In genomic region chr2:154789381-154789780, GRCm38 (mm10) we compare ENCODE assay signal across 23 mouse cellular contexts. TPM values are rescaled to one million over a fixed set of nuclear protein-coding genes. Genes with fewer than 3 reads are reported as not detected.
A peak's percentile ranks its signal among the peaks of the same experiment; 100 is the strongest.
DNase-seq lines count a peak whose midpoint lies in the region; ATAC-seq lines count a peak whose summit lies in the region.
"Had no signal": no experiment of that assay in that cellular context is flagged by ENCODE, and none has a peak within 500 bp of the region (broad histone marks: within the 10 kb centered on the region; RNA-seq: fewer than 3 reads in every experiment).

No protein-coding gene starts in this region.

- no peak overlapping the region for H3K9ac ChIP-seq in forebrain, embryonic 14.5 days (ENCODE audit: low read length)
- H3K9ac ChIP-seq in forebrain, embryonic 15.5 days (replicated peaks): no peak overlapping the region
- no peak overlapping the region for H3K9ac ChIP-seq in neural tube, embryonic 12.5 days
- no peak overlapping the region for H3K9ac ChIP-seq in neural tube, embryonic 15.5 days (replicated peaks)

- H3K4me1 ChIP-seq in forebrain, embryonic 14.5 days (ENCODE audit: control insufficient read depth, insufficient read depth, low read length): peaks cover 18% of the 10 kb centered on the region
- H3K4me1 ChIP-seq in forebrain, embryonic 15.5 days: peaks cover 31% of the 10 kb centered on the region
- peaks cover 31% of the 10 kb centered on the region for H3K4me1 ChIP-seq in neural tube, embryonic 12.5 days
- peaks cover 32% of the 10 kb centered on the region for H3K4me1 ChIP-seq in neural tube, embryonic 15.5 days

- H3K36me3 ChIP-seq in forebrain, embryonic 14.5 days (ENCODE audit: control insufficient read depth, insufficient read depth, low read length): no peaks in the 10 kb centered on the region; the same call in 1 of the 2 replicates
- no peaks in the 10 kb centered on the region for H3K36me3 ChIP-seq in forebrain, embryonic 15.5 days
- no peaks in the 10 kb centered on the region for H3K36me3 ChIP-seq in neural tube, embryonic 12.5 days
- H3K36me3 ChIP-seq in neural tube, embryonic 15.5 days: no peaks in the 10 kb centered on the region
- H3K36me3 ChIP-seq: midbrain, embryonic 12.5 days had no signal

- H3K27me3 ChIP-seq in forebrain, embryonic 14.5 days (replicated peaks; ENCODE audit: control insufficient read depth, insufficient read depth, low read length): no peaks in the 10 kb centered on the region
- no peaks in the 10 kb centered on the region for H3K27me3 ChIP-seq in forebrain, embryonic 15.5 days
- H3K27me3 ChIP-seq in neural tube, embryonic 12.5 days (replicated peaks): no peaks in the 10 kb centered on the region
- H3K27me3 ChIP-seq in neural tube, embryonic 15.5 days (replicated peaks): no peaks in the 10 kb centered on the region
- H3K27me3 ChIP-seq: midbrain, embryonic 12.5 days had no signal

- 74% methylated on average over 6 of the region's 6 CpGs for WGBS in forebrain, embryonic 14.5 days
- 79% methylated on average over 6 of the region's 6 CpGs for WGBS in forebrain, embryonic 15.5 days
- WGBS in neural tube, embryonic 12.5 days: 72% methylated on average over 6 of the region's 6 CpGs
- WGBS in neural tube, embryonic 15.5 days: 70% methylated on average over 6 of the region's 6 CpGs

- ATAC-seq in forebrain, embryonic 14.5 days: no peak
- no peak for ATAC-seq in forebrain, embryonic 15.5 days (replicated peaks)
- ATAC-seq in neural tube, embryonic 12.5 days (ENCODE audit: low FRiP score, low read depth): no peak
- no peak for ATAC-seq in neural tube, embryonic 15.5 days (ENCODE audit: low FRiP score)
- ATAC-seq: CD4-positive, CD25-positive, alpha-beta regulatory T cell, adult 4 months; intestine, postnatal 0 days had no signal

- H3K4me2 ChIP-seq in forebrain, embryonic 14.5 days (ENCODE audit: low read length): no peak overlapping the region
- H3K4me2 ChIP-seq in forebrain, embryonic 15.5 days (replicated peaks): no peak overlapping the region
- peak overlapping the region; percentile 88; the same call in 1 of the 2 replicates for H3K4me2 ChIP-seq in neural tube, embryonic 12.5 days (replicated peaks)
- no peak overlapping the region for H3K4me2 ChIP-seq in neural tube, embryonic 15.5 days

- no peak overlapping the region for H3K4me3 ChIP-seq in forebrain, embryonic 14.5 days (ENCODE audit: low read depth, low read length)
- no peak overlapping the region for H3K4me3 ChIP-seq in forebrain, embryonic 15.5 days
- no peak overlapping the region for H3K4me3 ChIP-seq in neural tube, embryonic 12.5 days
- H3K4me3 ChIP-seq in neural tube, embryonic 15.5 days (replicated peaks): no peak overlapping the region

- peak overlapping the region; percentile 59; the same call in 1 of the 2 replicates for H3K27ac ChIP-seq in forebrain, embryonic 14.5 days (ENCODE audit: low read depth, low read length)
- no peak overlapping the region for H3K27ac ChIP-seq in forebrain, embryonic 15.5 days (replicated peaks)
- no peak overlapping the region for H3K27ac ChIP-seq in neural tube, embryonic 12.5 days
- no peak overlapping the region for H3K27ac ChIP-seq in neural tube, embryonic 15.5 days (replicated peaks)

- H3K9me3 ChIP-seq in forebrain, embryonic 14.5 days (replicated peaks; ENCODE audit: control insufficient read depth, low read length): no peaks in the 10 kb centered on the region
- no peaks in the 10 kb centered on the region for H3K9me3 ChIP-seq in forebrain, embryonic 15.5 days
- no peaks in the 10 kb centered on the region for H3K9me3 ChIP-seq in neural tube, embryonic 12.5 days
- H3K9me3 ChIP-seq in neural tube, embryonic 15.5 days (replicated peaks): no peaks in the 10 kb centered on the region
- H3K9me3 ChIP-seq: limb, embryonic 10.5 days; midbrain, embryonic 12.5 days had no signal

- peak; percentile 34 for DNase-seq in cerebellum, adult 11-12 months
- DNase-seq in cerebellum, adult 18-20 months: no peak
- no peak for DNase-seq in forebrain, embryonic 14.5 days (ENCODE audit: low spot score)
- DNase-seq in urinary bladder, postnatal 4 days (ENCODE audit: low spot score in 2 of 2): no peak
- no peak for DNase-seq in right cerebral cortex, postnatal 14 days
- DNase-seq: embryo, embryonic 11 days; gastrocnemius, postnatal 10 days; heart, adult 2 months; heart, postnatal 10 days; kidney, postnatal 14 days; lung, postnatal 36 days had no signal

RNA-seq across cellular contexts. Expression of gene Raly, which starts 1.5 kb away (rescaled TPM):
- polyA plus RNA-seq in forebrain, embryonic 14.5 days (2014; fragmentation: Nextera tagmentation; extraction: Ambion mirVana): 109 and 116 TPM in 2 replicates
- polyA plus RNA-seq in forebrain, embryonic 15.5 days (2015; fragmentation: Nextera tagmentation; extraction: Ambion mirVana): 37.1 and 38.2 TPM in 2 replicates
- polyA plus RNA-seq in neural tube, embryonic 12.5 days (2016; fragmentation: Nextera tagmentation; extraction: Ambion mirVana): 36.7 and 49.2 TPM in 2 replicates
- polyA plus RNA-seq in neural tube, embryonic 15.5 days (2015; fragmentation: Nextera tagmentation; extraction: Ambion mirVana): 26.2 and 28.2 TPM in 2 replicates

RNA-seq across cellular contexts. Expression of gene a, which starts 1.8 kb away (rescaled TPM):
- 0.89 and 2.4 TPM in 2 replicates for polyA plus RNA-seq in forebrain, embryonic 14.5 days (2014; fragmentation: Nextera tagmentation; extraction: Ambion mirVana)
- 0.50 and 0.55 TPM in 2 replicates for polyA plus RNA-seq in forebrain, embryonic 15.5 days (2015; fragmentation: Nextera tagmentation; extraction: Ambion mirVana)
- polyA plus RNA-seq in neural tube, embryonic 12.5 days (2016; fragmentation: Nextera tagmentation; extraction: Ambion mirVana): 0.89 TPM in 1 of 2 replicates, not detected in the other
- polyA plus RNA-seq in neural tube, embryonic 15.5 days (2015; fragmentation: Nextera tagmentation; extraction: Ambion mirVana): 0.33 and 0.93 TPM in 2 replicates
- polyA plus RNA-seq: CD4-positive, CD25-positive, alpha-beta regulatory T cell, adult 4 months; heart, adult 2 months; lung, adult 2 months had no signal

RNA-seq across cellular contexts. Expression of gene Gm14214, which starts 19.6 kb away (rescaled TPM):
- polyA plus RNA-seq in forebrain, embryonic 14.5 days (2014; fragmentation: Nextera tagmentation; extraction: Ambion mirVana): not detected in 2 replicates
- not detected in 2 replicates for polyA plus RNA-seq in forebrain, embryonic 15.5 days (2015; fragmentation: Nextera tagmentation; extraction: Ambion mirVana)
- polyA plus RNA-seq in neural tube, embryonic 12.5 days (2016; fragmentation: Nextera tagmentation; extraction: Ambion mirVana): not detected in 2 replicates
- not detected in 2 replicates for polyA plus RNA-seq in neural tube, embryonic 15.5 days (2015; fragmentation: Nextera tagmentation; extraction: Ambion mirVana)
- polyA plus RNA-seq: adrenal gland, adult 2 months; brain, embryonic 14.5 days; CD4-positive, CD25-positive, alpha-beta regulatory T cell, adult 4 months; frontal cortex, adult 2 months; heart, adult 2 months; hindbrain, embryonic 14.5 days; intestine, postnatal 0 days; limb, embryonic 10.5 days; lung, adult 2 months; midbrain, embryonic 12.5 days had no signal
